Mouse (Mus musculus) forebrain, embryonic 16.5 days (tissue): Measurements from ENCODE around the gene Xpa. TPM values are rescaled to one million over a fixed set of nuclear protein-coding genes. Genes with fewer than 3 reads are reported as not detected.
A peak's percentile ranks its signal among the peaks of the same experiment; 100 is the strongest.

Experiments
- ATAC-seq: fragments of 200-750 bp; cut with Nextera tagmentation; 2 replicates; pipeline ENCODE4 v1.8.0; 2017; ENCODE audit warnings: mild to moderate bottlenecking, moderate library complexity
- H3K27ac ChIP-seq: fragments of 300-500 bp; sonication (generic); 2 replicates; pipeline ENCODE4 v1.5.1; 2014; ENCODE audit warnings: low read length, control low read depth
- H3K27me3 ChIP-seq: fragments of 300-500 bp; sonication (generic); replicated peaks from 2 replicates; pipeline ENCODE4 v1.6.1; 2014; ENCODE audit warnings: low read length; ENCODE audit not compliant: control insufficient read depth, insufficient read depth
- H3K36me3 ChIP-seq: fragments of 300-500 bp; sonication (generic); 2 replicates; pipeline ENCODE4 v1.6.1; 2014; ENCODE audit not compliant: control insufficient read depth, insufficient read depth
- H3K4me1 ChIP-seq: fragments of 300-500 bp; sonication (generic); replicated peaks from 2 replicates; pipeline ENCODE4 v1.6.1; 2014; ENCODE audit warnings: low read length; ENCODE audit not compliant: control insufficient read depth, insufficient read depth
- H3K4me2 ChIP-seq: fragments of 300-500 bp; sonication (generic); 2 replicates; pipeline ENCODE4 v1.6.1; 2014; ENCODE audit warnings: mild to moderate bottlenecking, low read length, control low read depth
- H3K4me3 ChIP-seq: fragments of 300-500 bp; sonication (generic); replicated peaks from 2 replicates; pipeline ENCODE4 v1.5.1; 2014; ENCODE audit warnings: mild to moderate bottlenecking, low read length, control low read depth
- H3K9ac ChIP-seq: fragments of 300-500 bp; sonication (generic); replicated peaks from 2 replicates; pipeline ENCODE4 v1.6.1; 2014; ENCODE audit warnings: low read depth, low read length, control low read depth
- H3K9me3 ChIP-seq: fragments of 300-500 bp; sonication (generic); 2 replicates; pipeline ENCODE4 v1.6.1; 2016; ENCODE audit warnings: low read length; ENCODE audit not compliant: control insufficient read depth
- WGBS: fragments of 180-500 bp; shearing (Covaris S2); extraction: QIAGEN DNeasy Blood & Tissue Kit; methylation state at CpG from one replicate; pipeline ENCODE4 v1.1.7; 2014; 5-methylcytosine and 5-hydroxymethylcytosine counted together
- polyA plus RNA-seq: library from polyadenylated mRNA; unstranded; fragments of >200 nt; fragmentation: Nextera tagmentation; extraction: Ambion mirVana; gene quantifications from 2 replicates; pipeline ENCODE4 v1.2.1, GENCODE M21; 2015

Gene Xpa
- polyA plus RNA-seq, result 30.0 and 33.3 TPM in 2 replicates

- H3K36me3 ChIP-seq, result no peaks in the 10 kb centered on the region
- H3K4me2 ChIP-seq, result peak within 1 kb of the TSS; percentile 89
- peak within 1 kb of the TSS; percentile 93 for H3K27ac ChIP-seq
- WGBS, result under 1% methylated on average over 70 of the region's 70 CpGs
- peak within 1 kb of the TSS; percentile 88 for H3K4me3 ChIP-seq
- peaks cover 24% of the 10 kb centered on the region for H3K4me1 ChIP-seq
- peak; percentile 98 for ATAC-seq
- H3K9me3 ChIP-seq, result no peaks in the 10 kb centered on the region
- H3K9ac ChIP-seq, result peak within 1 kb of the TSS; percentile 95
- no peaks in the 10 kb centered on the region for H3K27me3 ChIP-seq
These were observed at the start of gene Xpa for GRCm38 (mm10) chr4:46195781-46196487. Xpa (minus strand) TSS chr4:46196311.

- H3K9ac ChIP-seq, result no peak overlapping the region
- ATAC-seq, result no peak
- H3K4me2 ChIP-seq, result no peak overlapping the region
- no peaks in the 10 kb centered on the region for H3K36me3 ChIP-seq
- H3K27ac ChIP-seq, result no peak overlapping the region
- H3K27me3 ChIP-seq, result no peaks in the 10 kb centered on the region
- 88% methylated on average over 3 of the region's 3 CpGs for WGBS
- no peak overlapping the region for H3K4me3 ChIP-seq
- H3K9me3 ChIP-seq, result no peaks in the 10 kb centered on the region
- H3K4me1 ChIP-seq, result no peaks in the 10 kb centered on the region
These were observed 39.8 kb upstream of the Xpa start for GRCm38 (mm10) chr4:46235871-46236270.

- Histone ChIP-seq H3K4me1 (no peaks in the 10 kb centered on the region), H3K36me3 (no peaks in the 10 kb centered on the region), H3K9ac (no peak overlapping the region), H3K27me3 (no peaks in the 10 kb centered on the region), H3K9me3 (no peaks in the 10 kb centered on the region), H3K4me3 (no peak overlapping the region), H3K27ac (no peak overlapping the region), H3K4me2 (no peak overlapping the region)
- 92% methylated on average over 5 of the region's 5 CpGs for WGBS
- no peak for ATAC-seq
These were observed 38.6 kb upstream of the Xpa start for GRCm38 (mm10) chr4:46234739-46235138.

GRCm38 (mm10) chr4:46226972-46227535, 30.9 kb upstream of the Xpa start:
- H3K4me2 ChIP-seq, result no peak overlapping the region
- no peak overlapping the region for H3K9ac ChIP-seq

GRCm38 (mm10) chr4:46221090-46221489, 25.0 kb upstream of the Xpa start:
- Histone ChIP-seq H3K36me3 (no peaks in the 10 kb centered on the region), H3K27me3 (no peaks in the 10 kb centered on the region), H3K4me1 (no peaks in the 10 kb centered on the region), H3K9ac (no peak overlapping the region), H3K4me3 (no peak overlapping the region), H3K4me2 (no peak overlapping the region), H3K27ac (no peak overlapping the region), H3K9me3 (no peaks in the 10 kb centered on the region)
- ATAC-seq, result no peak
- WGBS, result 92% methylated on average over 3 of the region's 3 CpGs

More at GRCm38 (mm10) chr4:46226972-46227535, 30.9 kb upstream of the Xpa start:
- H3K36me3 ChIP-seq, result no peaks in the 10 kb centered on the region
- H3K4me1 ChIP-seq, result no peaks in the 10 kb centered on the region; the same call in 1 of the 2 replicates
- no peak overlapping the region for H3K27ac ChIP-seq
- no peak for ATAC-seq
- WGBS, result 48% methylated on average over 19 of the region's 19 CpGs
- no peaks in the 10 kb centered on the region for H3K27me3 ChIP-seq
- no peaks in the 10 kb centered on the region for H3K9me3 ChIP-seq
- H3K4me3 ChIP-seq, result no peak overlapping the region

GRCm38 (mm10) chr4:46202562-46203126, 6.5 kb upstream of the Xpa start:
- Histone ChIP-seq H3K27ac (peak overlapping the region; percentile 63), H3K27me3 (peaks cover 2% of the 10 kb centered on the region), H3K4me2 (peak overlapping the region; percentile 78), H3K9ac (peak overlapping the region; percentile 67), H3K36me3 (no peaks in the 10 kb centered on the region), H3K4me3 (peak overlapping the region; percentile 47), H3K4me1 (peaks cover 6% of the 10 kb centered on the region; the same call in 1 of the 2 replicates), H3K9me3 (no peaks in the 10 kb centered on the region)
- ATAC-seq, result peak; percentile 49
- 2% methylated on average over 23 of the region's 23 CpGs for WGBS

- Histone ChIP-seq H3K27ac (no peak overlapping the region; the same call in 1 of the 2 replicates), H3K9me3 (no peaks in the 10 kb centered on the region), H3K36me3 (no peaks in the 10 kb centered on the region), H3K4me2 (peak overlapping the region; percentile 78), H3K4me3 (peak overlapping the region; percentile 47), H3K27me3 (peaks cover 2% of the 10 kb centered on the region), H3K4me1 (peaks cover 6% of the 10 kb centered on the region; the same call in 1 of the 2 replicates), H3K9ac (peak overlapping the region; percentile 67)
- WGBS, result 7% methylated on average over 7 of the region's 7 CpGs
- peak; percentile 75 for ATAC-seq
These were observed 5.9 kb upstream of the Xpa start for GRCm38 (mm10) chr4:46201834-46202561.

- H3K27me3 ChIP-seq, result peaks cover 2% of the 10 kb centered on the region
- H3K9ac ChIP-seq, result no peak overlapping the region
- peaks cover 27% of the 10 kb centered on the region for H3K4me1 ChIP-seq
- no peak for ATAC-seq
- WGBS, result 72% methylated on average over 5 of the region's 5 CpGs
- no peak overlapping the region for H3K4me2 ChIP-seq
- no peaks in the 10 kb centered on the region for H3K36me3 ChIP-seq
- no peak overlapping the region for H3K27ac ChIP-seq
- H3K9me3 ChIP-seq, result no peaks in the 10 kb centered on the region
- H3K4me3 ChIP-seq, result no peak overlapping the region
These were observed 2.0 kb upstream of the Xpa start for GRCm38 (mm10) chr4:46198064-46198463.

- ATAC-seq, result peak; percentile 19
These were observed 402 bp upstream of the Xpa start for GRCm38 (mm10) chr4:46196513-46196912.

More at GRCm38 (mm10) chr4:46196513-46196912, 402 bp upstream of the Xpa start:
- no peaks in the 10 kb centered on the region for H3K9me3 ChIP-seq
- H3K4me2 ChIP-seq, result peak overlapping the region; percentile 89
- H3K27ac ChIP-seq, result peak overlapping the region; percentile 93
- peak overlapping the region; percentile 54 for H3K9ac ChIP-seq
- peaks cover 2% of the 10 kb centered on the region for H3K27me3 ChIP-seq
- 20% methylated on average over 6 of the region's 6 CpGs for WGBS
- peak overlapping the region; percentile 88 for H3K4me3 ChIP-seq
- H3K36me3 ChIP-seq, result no peaks in the 10 kb centered on the region
- H3K4me1 ChIP-seq, result peaks cover 24% of the 10 kb centered on the region
